Mouse (Mus musculus) left cerebral cortex, adult 9 months (tissue): ENCODE data around the gene Ppp1r3e.
A peak's percentile ranks its signal among the peaks of the same experiment; 100 is the strongest.

Experiments used
- DNase-seq, 2 experiments: peaks; one replicate each; pipeline ENCODE4 v3.0.0; 2022; ENCODE audit warnings: low spot score in 2 of 2

The Ppp1r3e gene

GRCm38 (mm10) chr14:54877048-54877715 lies at the start of gene Ppp1r3e:
Gene Ppp1r3e, minus strand, starts transcription at chr14:54877550.
- peak in 1 of 2 experiments; percentile 53 for DNase-seq

GRCm38 (mm10) chr14:54926401-54927158 lies 49.2 kb upstream of the Ppp1r3e start:
- DNase-seq = no peak

GRCm38 (mm10) chr14:54925349-54926342 lies 48.3 kb upstream of the Ppp1r3e start, which contains the start of gene Efs:
Gene Efs, minus strand, starts transcription at chr14:54926126.
- no peak for DNase-seq

GRCm38 (mm10) chr14:54924641-54925348 lies 47.4 kb upstream of the Ppp1r3e start:
- DNase-seq = no peak

GRCm38 (mm10) chr14:54920076-54920685 lies 42.8 kb upstream of the Ppp1r3e start:
- DNase-seq = no peak

- no peak for DNase-seq
Measured at GRCm38 (mm10) chr14:54913343-54913742, 36.0 kb upstream of the Ppp1r3e start.

- DNase-seq = peak in 1 of 2 experiments; percentile 82
Measured at GRCm38 (mm10) chr14:54912886-54913285, 35.5 kb upstream of the Ppp1r3e start, which contains the start of gene Slc22a17. Gene Slc22a17, minus strand, starts transcription at chr14:54913132.

GRCm38 (mm10) chr14:54912109-54912850 lies 34.9 kb upstream of the Ppp1r3e start:
- DNase-seq = no peak

GRCm38 (mm10) chr14:54908682-54909081 lies 31.3 kb upstream of the Ppp1r3e start:
- DNase-seq = no peak

- DNase-seq = no peak
Measured at GRCm38 (mm10) chr14:54903641-54904040, 26.3 kb upstream of the Ppp1r3e start.

GRCm38 (mm10) chr14:54900383-54900782 lies 23.0 kb upstream of the Ppp1r3e start:
- peak in 1 of 2 experiments; percentile 89 for DNase-seq

- no peak for DNase-seq
Measured at GRCm38 (mm10) chr14:54897445-54897844, 20.1 kb upstream of the Ppp1r3e start.

GRCm38 (mm10) chr14:54894296-54895151 lies 17.2 kb upstream of the Ppp1r3e start:
- DNase-seq = no peak

- DNase-seq = peak; percentile 100
Measured at GRCm38 (mm10) chr14:54893651-54894181, 16.4 kb upstream of the Ppp1r3e start.

- no peak for DNase-seq
Measured at GRCm38 (mm10) chr14:54892200-54892599, 14.8 kb upstream of the Ppp1r3e start, which contains the start of gene Pabpn1. Gene Pabpn1, plus strand, starts transcription at chr14:54892500.

GRCm38 (mm10) chr14:54885309-54885708 lies 8.0 kb upstream of the Ppp1r3e start:
- DNase-seq = no peak

GRCm38 (mm10) chr14:54884022-54884712 lies 6.8 kb upstream of the Ppp1r3e start:
- no peak for DNase-seq
